Mouse (Mus musculus) embryonic facial prominence, embryonic 10.5 days (tissue): Measurements from ENCODE around the gene Tfap2c. TPM values are rescaled to one million over a fixed set of nuclear protein-coding genes. Genes with fewer than 3 reads are reported as not detected.

Source experiments
- DNase-seq: peaks from one replicate; pipeline ENCODE4 v3.0.0-alpha.2; 2017; ENCODE audit warnings: low spot score
- H3K27ac ChIP-seq: fragments of 300-500 bp; sonication (generic); replicated peaks from 2 replicates; pipeline ENCODE4 v1.5.1; 2016; ENCODE audit warnings: mild to moderate bottlenecking
- H3K27me3 ChIP-seq: fragments of 300-500 bp; sonication (generic); replicated peaks from 2 replicates; pipeline ENCODE4 v1.6.1; 2016; ENCODE audit warnings: low read depth, mild to moderate bottlenecking; ENCODE audit not compliant: poor library complexity, severe bottlenecking
- H3K36me3 ChIP-seq: fragments of 300-500 bp; sonication (generic); replicated peaks from 2 replicates; pipeline ENCODE4 v1.6.1; 2016; ENCODE audit warnings: mild to moderate bottlenecking, moderate library complexity
- H3K4me1 ChIP-seq: fragments of 300-500 bp; sonication (generic); 2 replicates; pipeline ENCODE4 v1.6.1; 2016
- H3K4me3 ChIP-seq: fragments of 300-500 bp; sonication (generic); 2 replicates; pipeline ENCODE4 v1.5.1; 2016; ENCODE audit warnings: mild to moderate bottlenecking, moderate library complexity
- H3K9me3 ChIP-seq: fragments of 300-500 bp; sonication (generic); 2 replicates; pipeline ENCODE4 v1.6.1; 2016; ENCODE audit warnings: mild to moderate bottlenecking
- WGBS: fragments of 180-500 bp; shearing (Covaris S2); methylation state at CpG from one replicate; pipeline ENCODE4 v1.1.7; 2016; 5-methylcytosine and 5-hydroxymethylcytosine counted together
- polyA plus RNA-seq: library from polyadenylated mRNA; unstranded; fragments of >200 nt; fragmentation: Nextera tagmentation; extraction: Ambion mirVana; gene quantifications from 2 replicates; pipeline ENCODE4 v1.2.1, GENCODE M21; 2016

The Tfap2c gene
- polyA plus RNA-seq, 1 experiment from 2014 or later, result 15.4 TPM

DNA sequence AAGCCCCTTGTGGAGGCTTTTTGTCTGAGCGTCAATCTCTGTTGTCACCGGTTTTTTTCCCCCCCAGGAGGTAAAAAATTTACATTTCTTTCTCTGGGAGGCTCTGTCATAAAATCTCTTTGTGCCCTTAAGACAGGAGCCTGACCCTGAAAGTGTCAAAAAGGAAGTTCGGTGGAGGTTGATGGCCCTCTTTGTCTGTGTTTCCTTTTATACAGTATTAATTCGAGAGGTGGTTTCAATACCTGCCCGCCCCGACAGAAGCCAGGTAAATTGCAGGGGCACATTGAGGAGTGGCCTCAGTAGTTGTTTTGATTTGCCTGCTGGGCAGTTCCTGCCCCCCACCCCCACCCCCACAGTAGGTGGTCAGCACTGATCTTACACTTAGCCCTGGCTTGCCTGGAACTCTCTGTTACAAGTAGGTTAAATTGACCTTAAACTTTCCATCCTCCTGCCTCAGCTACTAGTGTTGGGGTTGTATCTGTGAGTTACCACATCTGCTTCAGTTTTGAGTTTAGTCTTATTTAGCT lies 4.7 kb upstream of the Tfap2c start:
- WGBS, result 7% methylated on average over 6 of the region's 6 CpGs
- Histone ChIP-seq H3K4me1 (peaks cover 51% of the 10 kb centered on the region), H3K4me3 (no peak overlapping the region), H3K9me3 (peaks cover 9% of the 10 kb centered on the region; the same call in 1 of the 2 replicates), H3K36me3 (no peaks in the 10 kb centered on the region), H3K27ac (no peak overlapping the region), H3K27me3 (peaks cover 81% of the 10 kb centered on the region)
- DNase-seq, result no peak

DNA sequence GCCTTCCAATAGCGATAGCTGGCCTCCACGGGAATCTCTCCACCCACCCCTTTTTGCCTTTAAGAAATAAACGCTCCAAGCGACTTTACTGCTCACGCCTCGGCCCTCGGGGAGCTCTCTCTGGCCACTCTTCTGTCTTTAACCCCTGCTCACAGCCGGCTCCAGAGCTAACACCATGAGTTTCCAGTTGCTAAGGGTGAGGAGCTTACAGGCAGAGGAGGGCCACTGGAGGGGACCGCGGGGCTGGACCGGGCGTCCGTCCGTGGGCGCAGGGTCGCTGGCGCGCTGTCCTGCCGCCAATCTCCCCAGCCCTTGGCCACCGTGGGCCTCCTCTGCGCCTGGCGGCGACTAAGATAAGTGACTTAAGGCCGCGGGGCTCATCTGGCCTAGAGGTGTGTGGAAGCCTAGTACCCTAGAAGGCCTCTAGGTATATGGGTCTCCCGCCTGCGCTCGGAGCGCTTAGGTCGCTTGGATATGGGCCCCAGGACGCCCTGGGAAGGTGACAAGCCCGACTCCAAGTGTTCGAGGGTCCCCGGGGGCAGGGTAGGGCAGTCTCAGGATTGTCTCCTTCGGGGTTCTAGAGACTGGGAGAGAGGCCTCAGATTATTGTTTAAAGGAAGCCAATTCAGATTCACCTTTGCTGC lies 3.7 kb upstream of the Tfap2c start:
- no peak overlapping the region for H3K4me3 ChIP-seq
- no peaks in the 10 kb centered on the region for H3K9me3 ChIP-seq
- no peak overlapping the region for H3K27ac ChIP-seq
- no peaks in the 10 kb centered on the region for H3K36me3 ChIP-seq
- peaks cover 61% of the 10 kb centered on the region for H3K4me1 ChIP-seq
- DNase-seq, result peak; percentile 50
- WGBS, result 2% methylated on average over 35 of the region's 35 CpGs
- peaks cover 91% of the 10 kb centered on the region for H3K27me3 ChIP-seq

DNA sequence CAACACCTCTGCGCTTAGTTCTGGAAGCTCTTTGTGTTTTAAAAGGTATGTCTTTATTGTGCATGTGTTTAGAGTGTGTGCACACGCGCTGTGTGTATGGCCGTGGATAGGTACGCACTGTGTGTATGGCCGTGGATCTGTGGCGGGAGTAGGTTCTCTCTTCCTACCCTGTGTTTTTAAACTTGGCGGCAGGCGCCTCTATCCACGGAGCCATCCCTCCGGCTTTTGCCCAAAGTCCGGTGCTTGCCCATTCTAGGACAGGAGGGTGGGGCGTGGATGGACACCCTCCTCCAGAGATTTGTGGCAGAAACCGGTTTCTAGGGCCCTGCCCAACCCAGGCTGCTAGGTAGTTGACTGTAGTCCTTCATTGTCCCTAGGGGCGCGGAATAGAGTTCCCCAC lies 2.8 kb upstream of the Tfap2c start:
- 7% methylated on average over 16 of the region's 16 CpGs for WGBS
- H3K27ac ChIP-seq, result no peak overlapping the region
- H3K4me3 ChIP-seq, result no peak overlapping the region
- peaks cover 68% of the 10 kb centered on the region for H3K4me1 ChIP-seq
- no peaks in the 10 kb centered on the region for H3K9me3 ChIP-seq
- DNase-seq, result no peak
- H3K27me3 ChIP-seq, result peaks cover 99% of the 10 kb centered on the region
- H3K36me3 ChIP-seq, result no peaks in the 10 kb centered on the region

DNA sequence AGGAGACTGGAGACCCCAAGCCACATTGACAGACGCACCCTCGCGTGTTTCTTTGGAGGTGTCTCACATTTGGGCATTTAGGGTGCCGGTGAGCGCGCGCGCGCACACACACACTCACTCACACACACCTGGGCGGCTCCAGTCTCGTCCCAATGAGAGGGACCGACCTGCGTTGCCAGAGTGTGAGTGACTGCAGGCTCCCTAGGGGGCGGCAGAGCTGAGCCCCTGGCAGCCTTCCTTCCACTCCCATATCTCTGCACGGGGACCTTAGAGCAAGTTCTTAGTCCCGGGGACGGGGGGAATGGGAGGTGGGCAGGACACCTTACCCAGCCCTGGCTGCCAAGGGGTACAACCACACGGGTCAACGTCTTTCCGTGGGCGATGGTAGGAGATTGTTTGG lies 2.3 kb upstream of the Tfap2c start:
- DNase-seq, result peak; percentile 75
- no peaks in the 10 kb centered on the region for H3K36me3 ChIP-seq
- H3K4me3 ChIP-seq, result peak overlapping the region; percentile 42
- under 1% methylated on average over 21 of the region's 21 CpGs for WGBS
- peaks cover 99% of the 10 kb centered on the region for H3K27me3 ChIP-seq
- H3K9me3 ChIP-seq, result no peaks in the 10 kb centered on the region
- peaks cover 70% of the 10 kb centered on the region for H3K4me1 ChIP-seq
- H3K27ac ChIP-seq, result no peak overlapping the region

DNA sequence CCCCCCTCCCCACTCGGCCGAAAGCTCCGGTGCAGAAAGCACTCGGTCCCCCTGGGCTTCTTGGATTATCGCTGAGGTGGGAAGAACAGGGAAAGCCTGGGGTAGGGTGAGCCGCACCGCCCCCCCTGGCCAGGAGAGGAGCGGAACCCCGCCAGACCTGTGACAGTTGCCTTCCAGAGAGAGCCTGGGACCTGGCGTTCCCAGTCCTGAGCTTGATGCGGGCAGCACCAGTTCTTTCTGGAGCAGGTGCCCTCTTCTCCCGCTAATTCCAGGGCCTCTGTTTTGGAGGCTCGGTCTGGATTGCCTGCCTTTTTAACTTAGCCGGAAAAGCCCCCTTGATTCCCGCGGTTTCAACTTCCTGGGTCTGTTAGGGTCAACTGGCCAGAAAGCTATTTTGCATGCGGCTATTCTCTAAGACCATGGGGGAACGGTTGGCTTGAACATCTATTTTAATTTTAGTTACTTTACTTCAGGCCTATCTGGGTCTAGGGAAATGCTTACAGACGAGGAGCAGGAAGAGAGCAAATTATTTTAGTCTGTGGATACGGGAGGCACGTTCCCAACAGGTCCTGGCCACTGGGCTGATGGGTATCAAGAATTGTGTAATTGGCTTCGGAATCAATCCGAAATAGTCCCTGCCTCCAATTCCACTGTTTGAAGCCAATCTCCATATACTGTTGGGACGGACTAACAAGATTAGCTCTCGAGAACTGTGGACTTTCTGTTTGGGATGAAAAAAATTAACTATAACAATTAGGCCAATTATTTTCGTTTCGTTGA lies 1.4 kb upstream of the Tfap2c start:
- H3K9me3 ChIP-seq, result no peaks in the 10 kb centered on the region
- H3K36me3 ChIP-seq, result no peaks in the 10 kb centered on the region
- peaks cover 75% of the 10 kb centered on the region for H3K4me1 ChIP-seq
- 2% methylated on average over 27 of the region's 27 CpGs for WGBS
- H3K27ac ChIP-seq, result no peak overlapping the region
- peaks cover 99% of the 10 kb centered on the region for H3K27me3 ChIP-seq
- H3K4me3 ChIP-seq, result peak overlapping the region; percentile 42
- peak; percentile 57 for DNase-seq

DNA sequence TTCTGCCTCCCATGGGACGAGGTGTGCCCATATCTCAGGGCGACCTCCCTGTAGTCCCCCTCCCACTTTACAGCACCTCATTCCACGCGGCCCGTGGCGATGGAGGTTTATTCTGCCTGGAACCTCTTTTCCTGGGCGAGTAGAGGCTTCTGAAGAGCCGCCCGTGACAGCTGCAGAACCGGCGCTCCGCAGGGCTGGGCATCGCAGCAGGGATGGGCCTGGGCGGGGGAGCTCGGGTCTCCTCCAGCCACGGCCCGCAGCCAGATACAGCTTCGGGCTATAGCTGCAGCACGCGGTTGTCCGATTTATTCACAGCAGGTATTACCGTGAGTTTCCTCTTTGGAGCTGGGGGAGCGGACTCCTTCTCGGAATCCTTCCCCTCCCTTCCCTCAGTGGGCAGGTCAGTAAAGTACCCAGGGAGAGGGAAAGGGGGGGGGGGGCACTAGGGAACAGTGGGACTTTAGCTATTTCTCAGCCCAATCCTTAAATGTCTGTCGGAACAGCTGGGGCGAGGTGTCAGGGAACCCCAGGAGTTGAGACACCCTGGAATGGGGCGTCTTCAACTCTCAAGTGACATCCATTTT lies 629 bp upstream of the Tfap2c start:
- Histone ChIP-seq H3K27ac (no peak overlapping the region; the same call in 1 of the 2 replicates), H3K9me3 (no peaks in the 10 kb centered on the region), H3K36me3 (no peaks in the 10 kb centered on the region), H3K27me3 (peaks cover 100% of the 10 kb centered on the region), H3K4me3 (peak overlapping the region; percentile 66), H3K4me1 (peaks cover 81% of the 10 kb centered on the region)
- DNase-seq, result peak; percentile 60
- WGBS, result under 1% methylated on average over 27 of the region's 27 CpGs

GRCm38 (mm10) chr2:172550364-172551080 lies 1.1 kb downstream of the Tfap2c start:
- Histone ChIP-seq H3K4me1 (peaks cover 80% of the 10 kb centered on the region), H3K27me3 (peaks cover 100% of the 10 kb centered on the region), H3K9me3 (no peaks in the 10 kb centered on the region), H3K36me3 (peaks cover 14% of the 10 kb centered on the region; the same call in 1 of the 2 replicates), H3K27ac (peak overlapping the region; percentile 78), H3K4me3 (peak overlapping the region; percentile 66)
- DNase-seq, result peak; percentile 93
- under 1% methylated on average over 62 of the region's 62 CpGs for WGBS

GRCm38 (mm10) chr2:172551081-172551720 lies 1.8 kb downstream of the Tfap2c start:
- H3K4me3 ChIP-seq, result peak overlapping the region; percentile 66
- H3K9me3 ChIP-seq, result no peaks in the 10 kb centered on the region
- DNase-seq, result peak; percentile 69
- H3K27ac ChIP-seq, result peak overlapping the region; percentile 78
- under 1% methylated on average over 57 of the region's 57 CpGs for whole genome bisulfite sequencing
- peaks cover 20% of the 10 kb centered on the region for H3K36me3 ChIP-seq
- H3K27me3 ChIP-seq, result peaks cover 100% of the 10 kb centered on the region
- peaks cover 73% of the 10 kb centered on the region for H3K4me1 ChIP-seq

GRCm38 (mm10) chr2:172551872-172552271 lies 2.5 kb downstream of the Tfap2c start:
- Histone ChIP-seq H3K4me1 (peaks cover 68% of the 10 kb centered on the region), H3K36me3 (peaks cover 26% of the 10 kb centered on the region), H3K9me3 (no peaks in the 10 kb centered on the region), H3K27me3 (peaks cover 100% of the 10 kb centered on the region), H3K4me3 (peak overlapping the region; percentile 66), H3K27ac (peak overlapping the region; percentile 78; the same call in 1 of the 2 replicates)
- WGBS, result 2% methylated on average over 14 of the region's 14 CpGs
- no peak for DNase-seq

- Histone ChIP-seq H3K4me1 (peaks cover 60% of the 10 kb centered on the region), H3K4me3 (peak overlapping the region; percentile 66), H3K27ac (no peak overlapping the region), H3K9me3 (no peaks in the 10 kb centered on the region), H3K36me3 (peaks cover 31% of the 10 kb centered on the region), H3K27me3 (peaks cover 99% of the 10 kb centered on the region)
- no peak for DNase-seq
- 5% methylated on average over 6 of the region's 6 CpGs for WGBS
Measured at GRCm38 (mm10) chr2:172552666-172553065, 3.3 kb downstream of the Tfap2c start.

DNA sequence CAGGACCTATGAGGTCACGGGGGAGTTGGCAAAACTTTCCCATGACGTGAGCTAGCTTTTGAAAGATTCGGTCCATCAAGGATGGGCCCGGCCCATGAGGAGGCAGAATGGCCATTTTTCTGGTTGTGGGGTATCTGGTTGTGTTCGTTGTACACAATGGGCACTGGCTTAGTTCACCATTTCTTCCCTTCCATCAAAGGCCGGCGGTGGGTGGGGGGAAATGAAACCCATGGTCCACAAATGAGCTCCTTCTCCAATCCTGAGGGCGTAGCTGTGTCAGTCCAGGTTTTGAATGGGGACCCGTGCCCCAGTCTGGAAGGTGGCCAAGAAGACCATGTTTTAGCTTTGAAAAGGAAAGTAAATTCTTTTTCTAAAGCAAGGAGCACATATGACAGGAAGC lies 4.8 kb downstream of the Tfap2c start:
- peaks cover 31% of the 10 kb centered on the region for H3K36me3 ChIP-seq
- H3K4me1 ChIP-seq, result peaks cover 54% of the 10 kb centered on the region
- 80% methylated on average over 9 of the region's 9 CpGs for WGBS
- no peak overlapping the region for H3K4me3 ChIP-seq
- no peak overlapping the region for H3K27ac ChIP-seq
- no peak for DNase-seq
- H3K9me3 ChIP-seq, result no peaks in the 10 kb centered on the region
- H3K27me3 ChIP-seq, result peaks cover 96% of the 10 kb centered on the region
